Mouse (Mus musculus): ENCODE measurements around the gene Abca15.
"Not testable (repeated sequence)": the region's sequence is repeated elsewhere in the genome, so short reads cannot be mapped to it uniquely, and the experiment has no call there.

Abca15 gene

DNA sequence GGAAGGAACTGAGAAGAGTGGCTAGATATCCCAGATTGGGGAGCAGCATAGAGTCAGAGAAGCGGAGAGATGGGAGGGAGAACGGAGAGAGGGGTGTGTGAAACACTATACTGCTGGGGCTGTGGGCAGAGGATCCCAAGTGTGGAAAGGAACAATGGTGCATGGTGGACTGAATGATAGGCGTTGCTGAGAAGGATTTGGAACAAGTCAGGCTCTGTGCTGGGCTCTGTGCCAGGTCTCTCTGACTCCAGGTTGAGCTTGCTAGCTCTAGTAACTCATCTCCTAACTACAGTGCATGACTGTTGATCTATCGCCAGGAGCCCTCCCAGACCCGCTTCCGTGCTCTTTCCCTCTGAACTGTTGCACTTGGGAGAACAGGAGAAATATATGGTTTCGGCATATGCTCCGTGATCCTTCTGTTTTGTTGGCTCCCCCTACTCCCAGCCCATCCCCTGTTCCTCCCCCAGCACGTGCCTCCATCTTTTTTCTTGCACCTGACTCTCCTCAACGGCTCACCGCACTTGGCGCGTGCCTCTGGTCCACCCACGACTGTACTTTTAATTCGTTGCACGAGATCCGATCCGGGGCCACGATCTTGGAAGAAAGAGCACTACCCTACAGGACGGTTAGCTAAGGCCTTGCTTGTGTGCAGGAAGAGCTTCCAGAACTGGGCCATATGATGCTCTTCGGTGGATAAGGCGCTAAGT lies at the start of gene Abca15:
Gene Abca15, plus strand, starts transcription at position 584 of the 707 bp plus-strand sequence.
- no peak for ATAC-seq (ENCODE audit: insufficient number of reproducible peaks, low FRiP score, low TSS enrichment)

DNA sequence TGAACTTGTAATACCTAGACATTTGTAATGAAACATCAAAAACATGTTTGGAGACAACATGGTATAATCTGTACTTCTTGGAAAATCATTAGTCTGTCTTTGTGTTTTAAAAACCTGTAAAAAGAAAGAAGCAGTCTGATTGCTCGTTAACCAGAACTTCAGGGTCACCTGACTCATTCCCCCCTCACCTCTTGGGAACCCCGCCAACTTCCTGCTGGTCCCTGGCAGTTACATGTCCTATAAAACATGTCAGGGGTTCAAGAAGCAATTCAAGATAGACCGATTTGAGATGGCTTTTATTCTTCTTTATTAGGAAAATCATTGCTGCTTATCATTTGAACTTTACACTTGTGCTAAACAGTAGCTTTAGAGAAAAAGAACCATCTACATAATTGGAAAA lies 43.2 kb upstream of the Abca15 start:
- no peak for ATAC-seq (ENCODE audit: insufficient number of reproducible peaks, low FRiP score, low TSS enrichment)

DNA sequence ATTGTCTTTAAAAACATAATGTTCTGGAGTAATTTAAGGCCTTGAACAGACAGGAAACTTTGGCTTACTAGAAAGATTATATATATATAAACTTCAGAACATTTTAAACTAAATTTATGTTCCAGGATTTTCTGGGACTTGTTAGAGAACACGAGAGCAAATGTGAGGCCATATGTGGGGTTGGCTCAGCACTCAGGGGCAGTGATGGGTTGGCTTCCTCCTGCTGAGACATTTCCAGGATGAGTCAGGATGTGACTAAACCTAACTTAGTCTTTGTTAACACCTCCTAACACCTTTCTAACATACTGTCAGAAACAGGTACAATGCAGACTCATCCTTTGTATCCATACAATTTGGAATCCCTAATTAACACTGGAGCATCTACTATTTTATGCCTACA lies 12.4 kb upstream of the Abca15 start:
- ATAC-seq (ENCODE audit: insufficient number of reproducible peaks, low FRiP score, low TSS enrichment): no peak

DNA sequence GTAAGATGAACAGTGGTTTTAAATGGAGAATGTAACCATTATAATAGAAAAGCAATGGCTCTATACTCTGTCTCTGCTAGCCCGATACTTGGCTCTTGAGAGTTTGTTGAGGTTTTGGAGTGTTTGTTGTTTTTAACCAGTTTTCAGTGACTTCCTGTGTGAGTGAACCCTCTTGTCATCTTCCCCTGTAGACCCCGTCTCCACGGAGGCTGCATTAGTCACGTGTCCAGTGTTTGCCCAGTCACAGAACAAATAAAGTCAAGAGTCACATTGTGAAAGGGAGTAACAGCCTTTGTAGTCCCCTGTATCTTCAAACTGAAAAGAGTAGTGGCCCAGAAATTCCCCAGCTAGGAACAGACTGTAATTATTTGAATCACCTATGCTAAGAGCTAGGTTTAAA lies 5.5 kb upstream of the Abca15 start:
- ATAC-seq (ENCODE audit: insufficient number of reproducible peaks, low FRiP score, low TSS enrichment): no peak

DNA sequence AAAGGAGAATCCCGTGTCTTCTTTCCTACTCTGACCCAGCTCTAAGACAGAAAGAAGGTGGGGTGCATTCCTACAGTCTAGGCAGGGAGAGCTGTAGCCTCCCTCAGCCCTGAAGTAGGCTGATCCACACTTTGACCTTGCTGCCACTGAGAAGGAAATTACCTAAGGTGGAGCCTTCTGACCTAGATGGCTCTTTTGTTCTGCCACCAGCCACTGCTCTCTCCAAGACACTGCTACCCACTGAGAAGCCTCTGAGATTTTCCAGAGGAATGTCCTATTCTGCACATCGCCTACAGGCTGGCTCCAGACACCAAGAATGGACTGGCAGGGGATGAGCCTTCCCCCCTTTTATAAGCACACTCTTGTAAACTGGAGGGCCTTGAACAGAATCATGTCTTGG lies 2.6 kb upstream of the Abca15 start:
- not testable (repeated sequence) for ATAC-seq (ENCODE audit: insufficient number of reproducible peaks, low FRiP score, low TSS enrichment)

DNA sequence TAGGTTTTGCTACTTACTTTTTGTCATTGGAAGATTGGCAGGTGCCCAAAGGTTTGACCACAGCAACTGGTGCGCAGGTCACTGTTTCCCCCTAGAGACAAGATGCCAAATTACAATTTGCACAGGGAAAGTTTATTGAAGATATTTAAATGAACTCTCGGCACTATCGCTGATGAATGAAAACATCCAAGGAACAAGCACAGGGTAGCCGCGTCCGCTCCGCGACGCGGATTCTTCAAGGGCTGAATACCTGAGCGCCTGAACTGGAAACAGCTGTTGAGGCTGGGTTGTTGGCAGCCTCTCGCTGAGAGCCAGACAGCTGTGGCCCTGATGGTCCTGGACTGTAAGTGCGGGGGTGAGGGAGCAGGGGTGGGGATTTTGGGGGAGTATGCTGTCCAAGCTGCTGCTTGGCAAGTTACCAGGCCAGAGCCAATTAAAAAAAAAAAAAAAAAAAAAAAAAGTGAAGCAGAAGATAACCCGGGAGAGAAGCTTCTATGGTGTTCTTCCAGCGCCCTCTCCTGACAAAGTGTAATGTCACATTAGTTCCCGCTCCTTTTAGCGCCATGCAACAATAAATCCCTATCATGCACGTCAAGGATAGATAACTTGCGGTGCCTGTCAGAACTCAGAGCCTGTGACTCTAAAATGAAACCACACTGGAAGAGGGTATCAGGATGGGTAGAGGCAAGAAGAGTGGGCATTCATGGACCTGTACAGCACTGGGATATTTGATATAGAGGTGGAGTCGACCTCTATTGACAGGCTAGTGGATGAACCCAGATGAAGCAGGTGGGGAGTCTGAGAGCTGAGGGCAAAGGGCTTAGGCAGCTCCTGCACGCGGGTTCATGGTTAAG lies 1.0 kb upstream of the Abca15 start:
- ATAC-seq (ENCODE audit: insufficient number of reproducible peaks, low FRiP score, low TSS enrichment): peak; percentile 15; the same call in 1 of the 2 replicates

DNA sequence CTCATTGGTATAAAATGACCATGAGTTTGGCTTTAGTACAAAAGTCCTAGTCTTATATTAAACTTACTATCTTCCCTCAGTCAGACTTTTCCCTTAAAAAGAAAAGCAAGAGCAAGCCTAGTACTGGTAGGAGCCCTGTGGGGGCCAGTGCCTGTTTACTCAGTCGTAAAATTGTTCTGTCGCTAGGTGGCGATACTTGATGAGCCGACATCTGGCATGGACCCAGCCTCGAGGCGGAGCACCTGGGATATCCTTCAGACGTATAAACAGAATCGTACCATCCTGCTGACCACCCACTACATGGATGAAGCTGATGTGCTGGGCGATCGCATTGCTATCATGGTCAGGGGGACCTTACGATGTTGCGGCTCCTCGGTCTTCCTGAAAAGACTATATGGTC lies 32.7 kb downstream of the Abca15 start:
- no peak for ATAC-seq (ENCODE audit: insufficient number of reproducible peaks, low FRiP score, low TSS enrichment)

DNA sequence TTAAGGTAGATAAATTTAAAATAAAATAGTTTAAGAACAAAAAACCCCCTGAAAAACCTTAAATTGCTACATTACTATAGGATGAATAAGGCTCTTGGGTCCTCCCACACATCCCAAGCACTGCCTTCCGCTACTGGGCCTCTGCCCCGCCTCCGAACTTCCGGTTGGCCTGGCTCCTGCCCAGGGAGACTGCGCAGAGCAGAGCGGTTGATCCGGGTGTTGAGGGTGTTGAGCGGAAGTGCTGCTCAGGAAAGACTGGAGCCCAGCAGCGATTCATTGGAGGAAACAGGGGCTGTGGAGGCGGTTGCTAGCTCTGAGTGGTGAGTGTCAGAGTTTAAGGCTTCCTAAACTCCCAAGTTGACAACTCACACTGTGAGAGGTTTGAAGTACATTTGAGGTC lies 81.0 kb downstream of the Abca15 start, which contains the start of gene Abca16:
Gene Abca16, plus strand, starts transcription at position 201 of the 400 bp plus-strand sequence.
- no peak for ATAC-seq (ENCODE audit: insufficient number of reproducible peaks, low FRiP score, low TSS enrichment)

DNA sequence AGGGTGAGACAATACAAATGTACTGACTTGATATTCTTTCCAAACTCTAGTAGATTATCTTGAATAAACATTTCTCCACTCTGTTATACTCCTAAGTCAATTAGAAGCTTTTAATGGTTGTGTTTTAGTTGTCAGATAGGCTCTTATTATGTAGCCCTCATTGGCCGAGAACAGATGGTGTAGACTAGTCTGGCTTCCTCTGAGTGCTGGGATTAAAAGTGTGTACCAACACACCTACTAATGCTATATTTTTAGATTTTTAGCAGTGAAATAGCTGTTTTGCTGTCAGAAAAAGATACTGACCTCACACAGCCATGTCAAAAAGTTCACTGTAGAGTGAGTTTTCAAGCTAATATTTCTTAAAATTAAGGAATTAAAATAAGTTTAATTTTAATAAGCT lies 83.9 kb downstream of the Abca15 start:
- ATAC-seq (ENCODE audit: insufficient number of reproducible peaks, low FRiP score, low TSS enrichment): no peak

DNA sequence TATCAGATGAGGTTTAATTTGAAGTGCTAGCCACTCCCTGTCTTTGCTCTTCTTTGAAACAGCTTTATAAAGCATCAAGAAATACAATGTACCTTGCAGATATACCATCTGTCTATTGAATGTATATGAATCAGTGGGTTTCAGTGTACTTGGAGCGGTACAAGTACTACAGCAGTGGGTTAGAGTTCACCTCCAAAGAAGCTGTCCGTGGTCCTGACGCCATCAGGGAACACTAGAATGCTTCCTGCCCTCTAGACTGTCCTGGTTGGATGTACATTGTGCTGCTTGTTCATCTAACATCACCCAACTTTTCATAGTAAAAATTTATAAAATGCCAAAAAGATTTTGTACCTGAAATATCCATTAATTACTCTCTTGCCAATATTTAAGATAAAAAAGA lies 98.2 kb downstream of the Abca15 start:
- ATAC-seq (ENCODE audit: insufficient number of reproducible peaks, low FRiP score, low TSS enrichment): no peak

DNA sequence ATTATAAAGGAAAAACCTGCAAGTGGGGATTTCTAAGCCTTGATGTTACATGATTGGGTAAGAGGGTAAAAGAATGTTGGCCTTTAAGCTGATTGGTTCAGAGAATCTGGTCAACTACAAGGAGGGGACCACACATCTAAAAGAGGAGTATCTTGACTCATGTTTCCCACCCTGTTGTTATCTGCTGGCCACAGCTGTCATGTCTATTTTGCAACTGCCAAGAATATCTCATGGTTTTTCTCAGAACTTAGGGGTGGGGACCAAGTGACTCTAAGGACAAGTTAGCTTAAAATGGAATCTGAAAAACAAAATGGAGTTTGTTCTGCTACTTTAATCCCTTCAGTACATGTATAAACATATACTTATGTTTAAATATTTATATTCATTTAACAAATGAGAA lies 103.0 kb downstream of the Abca15 start:
- ATAC-seq (ENCODE audit: insufficient number of reproducible peaks, low FRiP score, low TSS enrichment): no peak
